Mouse (Mus musculus) hindbrain, embryonic 10.5 days (tissue): Measurements from ENCODE around the gene Gm9745. TPM values are rescaled to one million over a fixed set of nuclear protein-coding genes. Genes with fewer than 3 reads are reported as not detected.
"Not testable (repeated sequence)": the region's sequence is repeated elsewhere in the genome, so short reads cannot be mapped to it uniquely, and the experiment has no call there.

Source experiments
- DNase-seq: peaks from one replicate; pipeline ENCODE4 v3.0.0-alpha.2; 2017; ENCODE audit warnings: low spot score
- H3K27ac ChIP-seq: fragments of 300-500 bp; sonication (generic); 2 replicates; pipeline ENCODE4 v1.5.1; 2016; ENCODE audit warnings: mild to moderate bottlenecking, moderate library complexity
- H3K27me3 ChIP-seq: fragments of 300-500 bp; sonication (generic); 2 replicates; pipeline ENCODE4 v1.6.1; 2016; ENCODE audit warnings: mild to moderate bottlenecking; ENCODE audit not compliant: poor library complexity, insufficient read depth, severe bottlenecking
- H3K36me3 ChIP-seq: fragments of 300-500 bp; sonication (generic); 2 replicates; pipeline ENCODE4 v1.6.1; 2016; ENCODE audit warnings: mild to moderate bottlenecking, moderate library complexity
- H3K4me1 ChIP-seq: fragments of 300-500 bp; sonication (generic); replicated peaks from 2 replicates; pipeline ENCODE4 v1.6.1; 2016; ENCODE audit warnings: mild to moderate bottlenecking
- H3K4me3 ChIP-seq: fragments of 300-500 bp; sonication (generic); 2 replicates; pipeline ENCODE4 v1.5.1; 2016; ENCODE audit warnings: mild to moderate bottlenecking, moderate library complexity
- H3K9me3 ChIP-seq: fragments of 300-500 bp; sonication (generic); 2 replicates; pipeline ENCODE4 v1.6.1; 2016; ENCODE audit warnings: mild to moderate bottlenecking, moderate library complexity
- WGBS: fragments of 180-500 bp; shearing (Covaris S2); methylation state at CpG from one replicate; pipeline ENCODE4 v1.1.7; 2016; 5-methylcytosine and 5-hydroxymethylcytosine counted together
- polyA plus RNA-seq: library from polyadenylated mRNA; unstranded; fragments of >200 nt; fragmentation: Nextera tagmentation; extraction: Ambion mirVana; gene quantifications from 2 replicates; pipeline ENCODE4 v1.2.1, GENCODE M21; 2016

The Gm9745 gene
- polyA plus RNA-seq: not detected in 2 replicates

DNA sequence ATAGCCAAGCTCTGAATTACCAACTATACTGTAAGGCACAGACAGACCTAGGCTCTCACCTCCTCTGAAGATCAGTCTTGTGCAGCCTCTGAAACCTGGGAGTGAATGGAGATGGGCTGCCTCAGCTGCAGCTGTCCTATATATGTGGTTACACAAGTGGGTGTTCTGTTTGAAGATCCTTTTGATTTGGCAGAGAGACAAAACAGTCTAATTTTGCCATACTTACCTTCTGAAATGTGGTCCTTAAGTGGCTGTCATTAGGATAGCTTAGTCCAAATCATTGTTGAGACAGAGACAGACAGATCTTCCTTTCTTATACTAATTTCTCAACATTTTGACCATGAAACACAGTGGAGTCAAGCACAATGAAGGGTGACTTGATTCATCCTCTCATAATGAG lies at the start of gene Gm9745:
Gene Gm9745, minus strand, starts transcription at position 101 of the 400 bp plus-strand sequence.
- H3K27me3 ChIP-seq, H3K36me3 ChIP-seq, DNase-seq, H3K4me1 ChIP-seq, H3K9me3 ChIP-seq, H3K27ac ChIP-seq, H3K4me3 ChIP-seq: not testable (repeated sequence)

DNA sequence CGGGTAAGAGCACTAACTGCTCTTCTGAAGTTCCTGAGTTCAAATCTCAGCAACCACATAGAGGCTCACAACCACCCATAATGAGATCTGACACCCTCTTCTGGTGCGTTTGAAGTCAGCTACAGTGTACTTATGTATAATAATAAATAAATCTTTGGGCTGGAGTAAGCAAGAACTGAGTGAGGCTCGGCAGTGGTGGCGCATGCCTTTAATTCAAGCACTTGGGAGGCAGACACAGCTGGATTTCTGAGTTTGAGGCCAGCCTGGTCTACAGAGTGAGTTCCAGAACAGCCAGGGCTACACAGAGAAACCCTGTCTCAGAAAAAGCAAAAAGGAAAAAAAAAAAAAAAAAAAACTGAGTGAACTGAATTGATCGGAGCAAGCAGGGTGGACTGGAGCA lies 49.2 kb upstream of the Gm9745 start:
- peaks cover 18% of the 10 kb centered on the region for H3K4me1 ChIP-seq
- 88% methylated on average over 5 of the region's 5 CpGs for WGBS

GRCm38 (mm10) chr13:8995990-8996786 lies 48.2 kb upstream of the Gm9745 start, which contains the start of gene Gtpbp4:
Gene Gtpbp4 (minus strand): TSS chr13:8996083.
- no peaks in the 10 kb centered on the region for H3K9me3 ChIP-seq
- DNase-seq: peak; percentile 98
- no peaks in the 10 kb centered on the region for H3K27me3 ChIP-seq
- H3K27ac ChIP-seq: peak within 1 kb of the TSS; percentile 90
- 1% methylated on average over 51 of the region's 51 CpGs for WGBS
- H3K36me3 ChIP-seq: peaks cover 13% of the 10 kb centered on the region
- H3K4me3 ChIP-seq: peak within 1 kb of the TSS; percentile 73
- H3K4me1 ChIP-seq: peaks cover 18% of the 10 kb centered on the region

More for the DNA sequence above, 49.2 kb upstream of the Gm9745 start:
- not testable (repeated sequence) for DNase-seq, H3K4me3 ChIP-seq, H3K9me3 ChIP-seq, H3K27ac ChIP-seq, H3K27me3 ChIP-seq, H3K36me3 ChIP-seq

DNA sequence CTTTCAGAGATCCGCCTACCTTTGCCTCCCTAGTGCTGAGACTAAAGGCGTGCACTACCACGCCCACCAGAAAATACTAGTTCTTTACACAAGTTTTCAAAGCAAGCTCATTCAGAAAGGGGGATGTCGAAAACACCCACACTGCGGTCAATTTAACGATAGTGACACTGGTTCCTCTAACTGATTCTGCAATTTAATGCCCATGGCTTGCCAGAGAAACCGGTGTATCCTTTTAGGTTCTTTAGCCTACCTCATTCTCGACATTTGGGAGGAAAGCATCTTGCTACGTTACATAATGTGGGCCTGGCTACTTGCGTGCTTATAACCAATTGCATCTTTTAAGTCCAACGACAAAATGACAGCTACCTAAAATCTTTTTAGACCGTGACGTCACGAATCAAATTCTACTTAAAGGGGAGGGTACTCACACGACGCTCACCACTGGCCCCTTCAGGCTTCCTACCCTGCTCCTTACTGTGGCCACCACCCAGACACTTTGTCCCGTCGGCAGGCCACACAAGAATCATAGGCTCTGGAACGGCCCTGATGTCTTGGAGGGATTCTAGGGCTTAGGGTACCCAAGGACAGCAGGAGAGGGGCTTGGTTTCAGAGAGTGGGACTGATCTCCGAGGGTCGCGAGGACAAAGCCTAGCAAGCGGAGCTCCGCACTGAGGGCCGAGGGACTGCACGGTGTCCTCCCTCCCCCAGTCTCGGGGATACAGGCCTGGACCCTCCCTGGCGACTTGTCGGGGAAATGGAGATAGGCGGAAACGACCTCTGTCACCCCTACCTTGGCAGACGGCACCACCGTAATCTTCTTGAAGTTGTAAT lies 47.3 kb upstream of the Gm9745 start:
- peaks cover 20% of the 10 kb centered on the region for H3K36me3 ChIP-seq
- H3K9me3 ChIP-seq: no peaks in the 10 kb centered on the region
- peaks cover 18% of the 10 kb centered on the region for H3K4me1 ChIP-seq
- no peak for DNase-seq
- 4% methylated on average over 33 of the region's 33 CpGs for WGBS
- no peaks in the 10 kb centered on the region for H3K27me3 ChIP-seq
- peak overlapping the region; percentile 73 for H3K4me3 ChIP-seq
- peak overlapping the region; percentile 90 for H3K27ac ChIP-seq

- no peaks in the 10 kb centered on the region for H3K9me3 ChIP-seq
- H3K27ac ChIP-seq: no peak overlapping the region
- no peak overlapping the region for H3K4me3 ChIP-seq
- 90% methylated on average over 6 of the region's 6 CpGs for WGBS
- no peak for DNase-seq
- H3K4me1 ChIP-seq: peaks cover 18% of the 10 kb centered on the region
- H3K27me3 ChIP-seq: no peaks in the 10 kb centered on the region
- H3K36me3 ChIP-seq: peaks cover 52% of the 10 kb centered on the region
Measured at GRCm38 (mm10) chr13:8992231-8992630, 44.2 kb upstream of the Gm9745 start.

- DNase-seq: no peak
- 93% methylated on average over 3 of the region's 3 CpGs for WGBS
- no peaks in the 10 kb centered on the region for H3K27me3 ChIP-seq
- no peak overlapping the region for H3K4me3 ChIP-seq
- H3K9me3 ChIP-seq: no peaks in the 10 kb centered on the region
- peaks cover 99% of the 10 kb centered on the region for H3K36me3 ChIP-seq
- H3K4me1 ChIP-seq: no peaks in the 10 kb centered on the region
- H3K27ac ChIP-seq: no peak overlapping the region
Measured at GRCm38 (mm10) chr13:8972972-8973371, 24.9 kb upstream of the Gm9745 start.

DNA sequence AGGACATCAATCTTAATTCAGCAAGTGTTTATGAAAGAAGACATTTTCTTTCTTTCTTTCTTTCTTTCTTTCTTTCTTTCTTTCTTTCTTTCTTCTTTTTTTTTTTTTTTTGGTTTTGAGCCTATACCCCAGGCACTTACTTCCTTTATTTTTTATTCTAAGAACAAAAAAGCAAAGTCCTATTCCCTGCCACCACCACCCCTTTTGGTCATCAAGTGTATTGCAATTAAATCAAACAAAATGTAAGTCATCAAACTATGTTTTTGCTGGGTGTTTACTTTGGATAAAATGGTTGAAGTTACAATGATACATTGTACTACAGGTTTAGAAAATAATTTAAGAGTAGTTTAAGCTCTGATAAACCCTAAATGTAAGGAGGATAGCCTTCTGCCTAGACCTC lies 24.3 kb upstream of the Gm9745 start:
- Histone ChIP-seq H3K27ac (no peak overlapping the region), H3K9me3 (no peaks in the 10 kb centered on the region), H3K27me3 (no peaks in the 10 kb centered on the region), H3K36me3 (peaks cover 98% of the 10 kb centered on the region), H3K4me3 (no peak overlapping the region), H3K4me1 (no peaks in the 10 kb centered on the region)
- no peak for DNase-seq

GRCm38 (mm10) chr13:8967742-8968141 lies 19.7 kb upstream of the Gm9745 start:
- H3K27ac ChIP-seq: no peak overlapping the region
- H3K36me3 ChIP-seq: peaks cover 72% of the 10 kb centered on the region
- no peak overlapping the region for H3K4me3 ChIP-seq
- no peaks in the 10 kb centered on the region; the same call in 1 of the 2 replicates for H3K9me3 ChIP-seq
- H3K4me1 ChIP-seq: no peaks in the 10 kb centered on the region
- DNase-seq: no peak
- 94% methylated on average over 8 of the region's 8 CpGs for WGBS
- H3K27me3 ChIP-seq: no peaks in the 10 kb centered on the region

DNA sequence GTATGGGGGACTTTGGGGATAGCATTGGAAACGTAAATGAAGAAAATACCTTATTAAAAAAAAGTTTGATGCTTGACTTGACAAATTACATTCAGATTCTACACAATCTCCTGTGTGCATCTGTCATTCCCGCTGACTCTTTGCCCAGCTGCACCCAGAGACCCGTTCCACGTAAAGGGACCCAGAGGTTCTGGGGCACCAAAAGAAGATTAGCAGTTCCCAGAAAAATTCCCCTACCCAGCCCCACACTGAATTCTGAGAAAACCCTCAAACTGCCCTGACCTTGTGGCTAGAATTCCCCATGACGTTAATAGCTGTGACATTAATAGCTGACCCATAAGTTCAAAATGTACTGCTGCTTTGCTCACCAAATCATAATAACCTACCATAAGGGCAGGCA lies 17.2 kb upstream of the Gm9745 start:
- H3K4me1 ChIP-seq: no peaks in the 10 kb centered on the region
- no peak for DNase-seq
- H3K4me3 ChIP-seq: no peak overlapping the region
- 94% methylated on average over 5 of the region's 5 CpGs for WGBS
- peaks cover 48% of the 10 kb centered on the region for H3K36me3 ChIP-seq
- H3K9me3 ChIP-seq: no peaks in the 10 kb centered on the region; the same call in 1 of the 2 replicates
- no peak overlapping the region for H3K27ac ChIP-seq
- no peaks in the 10 kb centered on the region for H3K27me3 ChIP-seq

DNA sequence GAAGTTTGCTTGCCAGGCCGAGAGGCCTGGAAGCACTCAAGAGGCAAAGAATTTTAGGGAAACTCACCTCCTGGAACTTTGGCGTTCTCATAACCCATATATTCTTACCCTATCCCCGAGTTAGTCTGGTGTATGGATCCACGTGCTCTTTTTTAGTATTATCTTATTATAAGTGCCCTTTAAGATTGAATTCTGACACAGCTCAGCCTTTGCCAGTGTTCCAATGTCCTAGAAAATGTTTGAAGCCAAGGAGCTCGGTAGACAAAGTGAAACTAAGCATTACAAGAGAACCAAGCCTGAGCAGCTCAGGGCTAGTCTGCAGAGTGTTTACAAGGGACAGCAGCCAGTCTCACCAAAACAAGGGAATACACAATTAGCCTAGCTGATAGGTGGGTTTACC lies 14.2 kb upstream of the Gm9745 start:
- not testable (repeated sequence) for H3K27ac ChIP-seq, H3K4me3 ChIP-seq, H3K9me3 ChIP-seq, H3K27me3 ChIP-seq, DNase-seq, H3K4me1 ChIP-seq
- 31% methylated on average over 5 of the region's 5 CpGs for WGBS
- peaks cover 20% of the 10 kb centered on the region for H3K36me3 ChIP-seq

DNA sequence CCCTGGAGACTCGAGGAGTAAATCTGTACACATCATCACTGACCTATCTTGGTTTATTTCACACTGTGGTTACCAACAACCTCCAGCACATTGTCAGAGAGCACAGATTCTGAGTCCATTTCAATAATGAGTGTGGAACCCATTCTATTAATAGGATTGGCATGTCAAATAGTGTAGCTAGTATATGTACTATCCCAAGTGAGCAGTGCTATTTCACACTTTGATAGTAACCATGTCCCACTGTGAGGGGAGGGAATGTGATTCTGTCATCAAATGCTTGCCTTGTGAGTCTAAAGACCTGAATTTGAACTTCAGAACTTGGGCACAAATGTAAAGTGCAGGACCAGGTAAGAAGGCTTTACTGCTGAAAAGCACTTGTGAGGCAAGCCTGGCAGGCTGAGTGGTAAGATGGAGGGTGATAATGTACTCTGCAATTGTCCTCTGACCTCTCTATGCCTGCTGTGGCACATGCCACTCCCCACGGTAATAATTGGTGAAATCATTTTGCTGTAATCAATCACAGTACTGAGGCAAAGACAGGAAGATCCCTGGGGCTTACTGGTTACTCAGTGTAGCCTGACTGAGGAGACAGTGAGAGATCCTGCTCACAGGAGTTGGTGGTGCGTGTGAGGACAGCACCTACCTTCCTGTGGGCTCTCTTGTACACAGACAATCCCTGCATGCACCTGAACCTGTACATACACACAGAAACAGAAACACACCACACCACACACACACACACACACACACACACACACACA lies 13.3 kb upstream of the Gm9745 start:
- H3K27ac ChIP-seq: not testable (repeated sequence)
- 67% methylated on average over 3 of the region's 3 CpGs for WGBS

DNA sequence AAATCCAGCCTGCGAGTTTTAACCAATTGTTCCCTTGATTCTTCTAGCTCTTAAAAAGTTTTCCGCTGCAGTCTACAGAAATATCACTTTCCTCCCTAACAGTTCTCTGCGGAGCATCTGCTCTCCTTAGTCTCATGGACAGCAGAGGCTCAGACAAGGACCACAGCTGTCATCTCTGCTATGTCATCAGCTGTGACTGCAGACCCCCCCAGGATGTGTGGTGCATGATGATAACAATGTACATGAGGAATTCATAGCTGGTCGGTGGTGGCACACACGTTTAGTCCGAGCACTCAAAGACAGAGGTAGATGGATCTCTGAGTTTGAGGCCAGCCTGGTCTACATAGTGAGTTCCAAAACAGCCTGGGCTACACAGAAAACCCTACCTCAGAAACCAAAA lies 11.5 kb upstream of the Gm9745 start:
- H3K27me3 ChIP-seq, H3K36me3 ChIP-seq: not testable (repeated sequence)
- WGBS: 93% methylated on average over 6 of the region's 6 CpGs

More for the DNA sequence above, 13.3 kb upstream of the Gm9745 start:
- not testable (repeated sequence) for H3K27me3 ChIP-seq, H3K4me3 ChIP-seq, H3K4me1 ChIP-seq, H3K9me3 ChIP-seq, DNase-seq
- H3K36me3 ChIP-seq: peaks cover 11% of the 10 kb centered on the region

More for the DNA sequence above, 11.5 kb upstream of the Gm9745 start:
- not testable (repeated sequence) for H3K4me1 ChIP-seq, H3K27ac ChIP-seq, H3K9me3 ChIP-seq, H3K4me3 ChIP-seq, DNase-seq
